Mouse (Mus musculus) midbrain, embryonic 16.5 days (tissue): ENCODE measurements around the gene Nptx1. TPM values are rescaled to one million over a fixed set of nuclear protein-coding genes. Genes with fewer than 3 reads are reported as not detected.

ENCODE experiments used
- ATAC-seq: fragments of 200-750 bp; cut with Nextera tagmentation; 2 replicates; pipeline ENCODE4 v1.8.0; 2017; ENCODE audit warnings: moderate TSS enrichment
- H3K27ac ChIP-seq: fragments of 300-500 bp; sonication (generic); 2 replicates; pipeline ENCODE4 v1.5.1; 2014; ENCODE audit warnings: mild to moderate bottlenecking, low read length, mixed read lengths
- H3K27me3 ChIP-seq: fragments of 300-500 bp; sonication (generic); 2 replicates; pipeline ENCODE4 v1.6.1; 2014; ENCODE audit warnings: low read depth, low read length, mixed read lengths; ENCODE audit not compliant: control insufficient read depth, insufficient read depth
- H3K36me3 ChIP-seq: fragments of 300-500 bp; sonication (generic); 2 replicates; pipeline ENCODE4 v1.6.1; 2014; ENCODE audit warnings: mild to moderate bottlenecking, low read length, moderate library complexity, mixed read lengths; ENCODE audit not compliant: control insufficient read depth, insufficient read depth
- H3K4me1 ChIP-seq: fragments of 300-500 bp; sonication (generic); 2 replicates; pipeline ENCODE4 v1.6.1; 2014; ENCODE audit warnings: mild to moderate bottlenecking, low read length, mixed read lengths; ENCODE audit not compliant: control insufficient read depth, insufficient read depth
- H3K4me2 ChIP-seq: fragments of 300-500 bp; sonication (generic); 2 replicates; pipeline ENCODE4 v1.6.1; 2014; ENCODE audit warnings: mild to moderate bottlenecking, low read length, mixed read lengths
- H3K4me3 ChIP-seq: fragments of 300-500 bp; sonication (generic); 2 replicates; pipeline ENCODE4 v1.5.1; 2014; ENCODE audit warnings: low read depth, mild to moderate bottlenecking, low read length, moderate library complexity, mixed read lengths
- H3K9ac ChIP-seq: fragments of 300-500 bp; sonication (generic); 2 replicates; pipeline ENCODE4 v1.6.1; 2014; ENCODE audit warnings: low read depth, low read length, mixed read lengths
- H3K9me3 ChIP-seq: fragments of 300-500 bp; sonication (generic); replicated peaks from 2 replicates; pipeline ENCODE4 v1.6.1; 2014; ENCODE audit warnings: mild to moderate bottlenecking, low read length, mixed read lengths; ENCODE audit not compliant: control insufficient read depth, poor library complexity, severe bottlenecking
- WGBS: fragments of 180-500 bp; shearing (Covaris S2); extraction: QIAGEN DNeasy Blood & Tissue Kit; methylation state at CpG from one replicate; pipeline ENCODE4 v1.1.7; 2014; 5-methylcytosine and 5-hydroxymethylcytosine counted together
- polyA plus RNA-seq: library from polyadenylated mRNA; unstranded; fragments of >200 nt; fragmentation: Nextera tagmentation; extraction: Ambion mirVana; gene quantifications from 2 replicates; pipeline ENCODE4 v1.2.1, GENCODE M21; 2015

Nptx1 gene
- 12.4 and 12.6 TPM in 2 replicates for polyA plus RNA-seq

GRCm38 (mm10) chr11:119547183-119547921, at the start of gene Nptx1:
TSS of gene Nptx1 (minus strand) at chr11:119547753.
- Histone ChIP-seq H3K27ac (peak within 1 kb of the TSS; percentile 71), H3K27me3 (peaks cover 9% of the 10 kb centered on the region), H3K4me3 (peak within 1 kb of the TSS; percentile 78), H3K9me3 (no peaks in the 10 kb centered on the region), H3K36me3 (no peaks in the 10 kb centered on the region), H3K9ac (peak within 1 kb of the TSS; percentile 84), H3K4me2 (peak within 1 kb of the TSS; percentile 98), H3K4me1 (peaks cover 45% of the 10 kb centered on the region)
- ATAC-seq, result peak; percentile 55
- WGBS, result under 1% methylated on average over 86 of the region's 90 CpGs

- H3K27me3 ChIP-seq, result no peaks in the 10 kb centered on the region; the same call in 1 of the 2 replicates
- H3K9ac ChIP-seq, result no peak overlapping the region
- no peaks in the 10 kb centered on the region for H3K9me3 ChIP-seq
- H3K4me3 ChIP-seq, result no peak overlapping the region
- ATAC-seq, result no peak
- no peaks in the 10 kb centered on the region for H3K36me3 ChIP-seq
- H3K27ac ChIP-seq, result no peak overlapping the region
- no peak overlapping the region for H3K4me2 ChIP-seq
- H3K4me1 ChIP-seq, result peaks cover 7% of the 10 kb centered on the region; the same call in 1 of the 2 replicates
- WGBS, result 37% methylated on average over 3 of the region's 3 CpGs
These were observed 46.4 kb upstream of the Nptx1 start for GRCm38 (mm10) chr11:119593966-119594365.

GRCm38 (mm10) chr11:119589242-119589641, 41.7 kb upstream of the Nptx1 start:
- H3K9me3 ChIP-seq, result no peaks in the 10 kb centered on the region
- H3K4me3 ChIP-seq, result no peak overlapping the region
- peaks cover 7% of the 10 kb centered on the region; the same call in 1 of the 2 replicates for H3K4me1 ChIP-seq
- no peak overlapping the region for H3K9ac ChIP-seq
- H3K27ac ChIP-seq, result no peak overlapping the region
- WGBS, result 87% methylated on average over 7 of the region's 7 CpGs
- no peak for ATAC-seq
- H3K27me3 ChIP-seq, result no peaks in the 10 kb centered on the region; the same call in 1 of the 2 replicates
- no peaks in the 10 kb centered on the region for H3K36me3 ChIP-seq
- no peak overlapping the region for H3K4me2 ChIP-seq

- no peak overlapping the region for H3K4me2 ChIP-seq
- no peaks in the 10 kb centered on the region for H3K4me1 ChIP-seq
- no peak overlapping the region for H3K4me3 ChIP-seq
- H3K27me3 ChIP-seq, result no peaks in the 10 kb centered on the region; the same call in 1 of the 2 replicates
- 65% methylated on average over 5 of the region's 5 CpGs for WGBS
- no peaks in the 10 kb centered on the region for H3K36me3 ChIP-seq
- no peak overlapping the region for H3K27ac ChIP-seq
- H3K9ac ChIP-seq, result no peak overlapping the region
- no peaks in the 10 kb centered on the region for H3K9me3 ChIP-seq
- no peak for ATAC-seq
These were observed 39.6 kb upstream of the Nptx1 start for GRCm38 (mm10) chr11:119587112-119587511.

GRCm38 (mm10) chr11:119586511-119586910, 39.0 kb upstream of the Nptx1 start:
- ATAC-seq, result no peak
- Histone ChIP-seq H3K27ac (no peak overlapping the region), H3K9me3 (no peaks in the 10 kb centered on the region), H3K27me3 (no peaks in the 10 kb centered on the region; the same call in 1 of the 2 replicates), H3K4me2 (no peak overlapping the region), H3K4me3 (no peak overlapping the region), H3K9ac (no peak overlapping the region), H3K36me3 (no peaks in the 10 kb centered on the region), H3K4me1 (no peaks in the 10 kb centered on the region)
- WGBS, result 81% methylated on average over 4 of the region's 4 CpGs

- no peak overlapping the region for H3K4me3 ChIP-seq
- WGBS, result 90% methylated on average over 2 of the region's 2 CpGs
- ATAC-seq, result no peak
- no peaks in the 10 kb centered on the region for H3K9me3 ChIP-seq
- no peaks in the 10 kb centered on the region for H3K36me3 ChIP-seq
- no peak overlapping the region for H3K27ac ChIP-seq
- no peaks in the 10 kb centered on the region for H3K27me3 ChIP-seq
- H3K9ac ChIP-seq, result no peak overlapping the region
- H3K4me1 ChIP-seq, result peaks cover 2% of the 10 kb centered on the region; the same call in 1 of the 2 replicates
- no peak overlapping the region for H3K4me2 ChIP-seq
These were observed 30.2 kb upstream of the Nptx1 start for GRCm38 (mm10) chr11:119577721-119578120.

- H3K4me1 ChIP-seq, result peaks cover 6% of the 10 kb centered on the region
- H3K27me3 ChIP-seq, result no peaks in the 10 kb centered on the region
- H3K9me3 ChIP-seq, result no peaks in the 10 kb centered on the region
- H3K4me3 ChIP-seq, result no peak overlapping the region
- H3K9ac ChIP-seq, result no peak overlapping the region
- no peaks in the 10 kb centered on the region for H3K36me3 ChIP-seq
- no peak overlapping the region for H3K27ac ChIP-seq
- no peak overlapping the region for H3K4me2 ChIP-seq
- ATAC-seq, result no peak
- 9% methylated on average over 4 of the region's 4 CpGs for WGBS
These were observed 29.3 kb upstream of the Nptx1 start for GRCm38 (mm10) chr11:119576855-119577254.

GRCm38 (mm10) chr11:119572316-119573010, 24.9 kb upstream of the Nptx1 start:
- 29% methylated on average over 15 of the region's 15 CpGs for WGBS
- Histone ChIP-seq H3K4me1 (peaks cover 6% of the 10 kb centered on the region), H3K9ac (no peak overlapping the region), H3K27ac (no peak overlapping the region), H3K36me3 (no peaks in the 10 kb centered on the region), H3K27me3 (no peaks in the 10 kb centered on the region), H3K4me3 (no peak overlapping the region), H3K9me3 (no peaks in the 10 kb centered on the region), H3K4me2 (no peak overlapping the region)
- no peak for ATAC-seq

GRCm38 (mm10) chr11:119566188-119566587, 18.6 kb upstream of the Nptx1 start:
- Histone ChIP-seq H3K27ac (no peak overlapping the region), H3K9me3 (no peaks in the 10 kb centered on the region), H3K27me3 (no peaks in the 10 kb centered on the region), H3K9ac (no peak overlapping the region), H3K36me3 (no peaks in the 10 kb centered on the region), H3K4me1 (peaks cover 14% of the 10 kb centered on the region), H3K4me2 (no peak overlapping the region), H3K4me3 (no peak overlapping the region)
- ATAC-seq, result no peak
- WGBS, result 56% methylated on average over 5 of the region's 5 CpGs
